Mouse (Mus musculus): ENCODE data around the gene Slc16a11. TPM values are rescaled to one million over a fixed set of nuclear protein-coding genes. Genes with fewer than 3 reads are reported as not detected.

Gene Slc16a11
- polyA plus RNA-seq, 1 experiment from 2014 or later = 1.1 TPM

DNA sequence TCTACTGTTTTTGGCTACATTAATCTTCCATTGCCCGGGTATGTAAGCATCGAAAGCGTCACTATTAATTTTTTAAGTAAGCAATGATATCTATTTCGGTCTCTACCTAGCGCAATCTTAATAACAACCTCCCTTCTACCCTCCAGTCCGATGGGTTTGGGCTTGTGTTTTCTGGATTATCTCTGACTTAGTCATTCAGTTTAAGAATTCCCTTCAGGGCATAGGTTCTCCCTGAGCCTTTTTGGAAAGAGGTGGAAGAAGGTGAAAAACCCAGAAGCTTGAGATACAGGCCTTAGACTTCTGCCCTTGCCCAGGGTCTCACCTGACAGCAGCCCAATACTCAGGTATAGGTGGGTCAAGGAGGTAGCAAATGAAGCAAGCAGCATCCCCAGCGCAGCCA lies 7.3 kb downstream of the Slc16a11 start:
- Histone ChIP-seq H3K9ac (ENCODE audit: low read depth, low read length) (peak overlapping the region; percentile 82), H3K36me3 (ENCODE audit: control insufficient read depth, insufficient read depth) (no peaks in the 10 kb centered on the region), H3K9me3 (replicated peaks; ENCODE audit: control insufficient read depth, low read length) (no peaks in the 10 kb centered on the region), H3K4me3 (ENCODE audit: low read depth, low read length) (peak overlapping the region; percentile 75), H3K4me2 (ENCODE audit: low read depth, low read length) (peak overlapping the region; percentile 99), H3K4me1 (ENCODE audit: control insufficient read depth, low read depth, low read length) (peaks cover 30% of the 10 kb centered on the region), H3K27ac (ENCODE audit: low read length) (peak overlapping the region; percentile 98), H3K27me3 (ENCODE audit: control insufficient read depth, insufficient read depth, low read depth, low read length) (peaks cover 14% of the 10 kb centered on the region)
- no peak for ATAC-seq (ENCODE audit: low read depth)
- WGBS (ENCODE audit: insufficient replicate concordance) = 60% methylated on average over 7 of the region's 7 CpGs

DNA sequence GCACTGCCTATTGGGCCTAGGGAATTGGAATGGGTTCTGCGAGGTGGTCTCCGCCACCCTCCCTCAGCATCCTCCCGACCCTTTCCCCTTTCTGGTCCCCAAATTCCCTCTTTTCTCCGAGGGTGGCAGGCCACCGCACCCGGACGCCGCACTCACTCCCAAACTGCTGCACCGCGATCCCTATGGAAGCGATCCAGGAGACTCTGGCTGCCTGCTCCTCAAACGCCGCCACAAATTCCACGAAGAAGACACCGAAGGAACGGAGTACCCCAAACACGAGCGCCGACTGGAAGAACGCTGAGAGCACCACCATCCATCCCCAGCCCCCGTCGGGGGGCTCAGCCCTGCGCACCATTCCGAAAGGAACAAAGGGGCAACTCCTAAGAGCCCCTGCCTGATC lies 7.8 kb downstream of the Slc16a11 start:
- peak overlapping the region; percentile 82 for H3K9ac ChIP-seq (ENCODE audit: low read depth, low read length)
- H3K4me1 ChIP-seq (ENCODE audit: control insufficient read depth, low read depth, low read length) = peaks cover 30% of the 10 kb centered on the region
- 3% methylated on average over 24 of the region's 24 CpGs for WGBS (ENCODE audit: insufficient replicate concordance)
- ATAC-seq (ENCODE audit: low read depth) = no peak
- peaks cover 10% of the 10 kb centered on the region for H3K27me3 ChIP-seq (ENCODE audit: control insufficient read depth, insufficient read depth, low read depth, low read length)
- no peaks in the 10 kb centered on the region for H3K9me3 ChIP-seq (replicated peaks; ENCODE audit: control insufficient read depth, low read length)
- peak overlapping the region; percentile 98 for H3K27ac ChIP-seq (ENCODE audit: low read length)
- peak overlapping the region; percentile 99 for H3K4me2 ChIP-seq (ENCODE audit: low read depth, low read length)
- peak overlapping the region; percentile 75 for H3K4me3 ChIP-seq (ENCODE audit: low read depth, low read length)
- H3K36me3 ChIP-seq (ENCODE audit: control insufficient read depth, insufficient read depth) = no peaks in the 10 kb centered on the region

DNA sequence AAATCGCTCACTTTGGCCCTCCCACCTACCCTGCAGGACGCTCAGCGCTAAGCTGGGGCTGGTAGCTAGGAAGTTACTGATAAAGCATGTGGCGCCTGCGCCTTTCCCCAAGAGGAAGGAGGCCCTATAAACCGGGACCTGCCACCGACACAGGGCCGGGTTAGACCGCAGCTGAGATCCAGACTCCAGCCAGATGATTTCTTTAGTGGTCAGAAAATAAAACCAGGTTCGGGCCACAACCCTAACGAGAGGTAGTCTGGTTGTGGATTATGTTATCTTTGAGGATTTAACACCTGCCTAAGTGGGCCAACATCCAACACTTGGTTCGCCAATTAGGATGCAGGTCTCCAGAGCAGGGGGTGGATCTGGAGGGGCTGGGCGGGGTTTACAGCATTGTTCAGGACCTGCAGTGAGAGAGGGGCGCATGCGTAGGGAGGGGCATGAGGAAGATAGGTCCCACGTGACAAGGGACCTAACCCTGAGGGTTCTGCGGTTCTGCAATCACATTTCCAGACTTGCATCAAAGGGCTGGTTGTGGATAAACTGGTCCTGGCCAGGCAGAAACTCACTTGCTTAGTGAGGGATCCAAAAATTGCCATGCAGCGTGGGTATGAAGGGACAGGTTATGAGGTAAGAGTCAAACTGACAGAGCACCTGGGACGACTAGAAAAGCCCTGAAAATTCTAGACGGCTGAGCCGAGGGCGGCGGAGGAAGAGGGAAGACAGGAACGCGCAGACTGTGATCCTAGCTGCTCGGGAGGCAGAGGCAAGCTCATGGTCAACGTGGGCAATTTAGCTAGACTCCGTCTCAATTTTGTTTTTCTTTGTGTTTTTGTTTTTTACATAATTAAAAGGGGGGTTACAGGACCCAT lies 8.4 kb downstream of the Slc16a11 start, which contains the start of gene Slc16a13:
Slc16a13 (minus strand) TSS at position 334 of the 872 bp plus-strand sequence.
- Histone ChIP-seq H3K4me3 (ENCODE audit: low read depth, low read length) (peak within 1 kb of the TSS; percentile 75), H3K27ac (ENCODE audit: low read length) (peak within 1 kb of the TSS; percentile 98), H3K9ac (ENCODE audit: low read depth, low read length) (peak within 1 kb of the TSS; percentile 82), H3K4me1 (ENCODE audit: control insufficient read depth, low read depth, low read length) (peaks cover 30% of the 10 kb centered on the region), H3K27me3 (ENCODE audit: control insufficient read depth, insufficient read depth, low read depth, low read length) (peaks cover 3% of the 10 kb centered on the region), H3K4me2 (ENCODE audit: low read depth, low read length) (peak within 1 kb of the TSS; percentile 99), H3K9me3 (replicated peaks; ENCODE audit: control insufficient read depth, low read length) (no peaks in the 10 kb centered on the region), H3K36me3 (ENCODE audit: control insufficient read depth, insufficient read depth) (no peaks in the 10 kb centered on the region)
- under 1% methylated on average over 28 of the region's 28 CpGs for WGBS (ENCODE audit: insufficient replicate concordance)
- ATAC-seq (ENCODE audit: low read depth) = peak; percentile 85

DNA sequence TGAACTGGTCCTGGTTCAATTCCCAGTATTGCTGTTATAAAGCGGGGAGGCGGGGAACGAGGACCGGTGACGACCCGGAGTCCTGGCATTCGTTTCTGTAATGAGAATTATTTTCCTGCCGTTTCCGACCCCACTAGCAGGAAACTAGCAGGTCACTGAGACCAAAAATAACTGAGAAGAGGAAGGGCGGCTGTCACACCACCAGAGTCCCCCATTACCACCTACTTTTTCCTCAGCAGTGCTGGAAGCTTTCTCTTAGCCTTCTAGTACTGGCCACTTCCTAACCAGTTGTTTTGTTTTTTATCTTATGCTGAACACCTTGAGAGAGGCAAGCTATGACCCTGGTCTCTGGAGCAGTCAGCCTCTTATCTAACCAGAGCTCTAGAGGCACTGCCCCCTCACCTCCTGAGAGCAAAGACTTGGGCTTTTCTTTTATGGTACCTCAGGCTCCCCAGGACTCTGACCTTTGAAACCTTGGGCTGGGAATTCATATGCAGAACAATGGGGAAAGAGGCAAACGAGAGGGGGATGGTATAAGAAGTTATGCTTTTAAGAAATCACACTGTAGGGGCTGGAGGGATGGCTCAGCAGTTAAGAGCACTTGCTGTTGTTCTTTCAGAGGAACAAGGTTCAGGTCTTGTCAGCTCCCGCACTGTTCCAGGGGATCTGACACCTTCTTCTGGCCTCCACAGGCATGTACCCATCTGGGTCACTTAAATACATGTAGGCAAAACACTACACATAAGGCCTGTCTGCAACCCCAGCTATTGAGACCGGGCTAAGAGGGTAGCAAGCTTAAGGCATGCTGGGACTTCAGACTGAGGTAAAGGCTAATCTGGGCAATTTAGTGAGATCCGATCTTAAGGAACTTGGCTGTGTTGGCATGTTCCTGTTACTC lies 9.3 kb downstream of the Slc16a11 start:
- peaks cover 8% of the 10 kb centered on the region for H3K27me3 ChIP-seq (ENCODE audit: control insufficient read depth, insufficient read depth, low read depth, low read length)
- H3K9me3 ChIP-seq (replicated peaks; ENCODE audit: control insufficient read depth, low read length) = no peaks in the 10 kb centered on the region
- ATAC-seq (ENCODE audit: low read depth) = peak; percentile 84
- H3K4me1 ChIP-seq (ENCODE audit: control insufficient read depth, low read depth, low read length) = peaks cover 39% of the 10 kb centered on the region
- H3K27ac ChIP-seq (ENCODE audit: low read length) = peak overlapping the region; percentile 98
- H3K4me3 ChIP-seq (ENCODE audit: low read depth, low read length) = peak overlapping the region; percentile 75
- peak overlapping the region; percentile 82 for H3K9ac ChIP-seq (ENCODE audit: low read depth, low read length)
- 4% methylated on average over 14 of the region's 14 CpGs for WGBS (ENCODE audit: insufficient replicate concordance)
- no peaks in the 10 kb centered on the region for H3K36me3 ChIP-seq (ENCODE audit: control insufficient read depth, insufficient read depth)
- H3K4me2 ChIP-seq (ENCODE audit: low read depth, low read length) = peak overlapping the region; percentile 99

DNA sequence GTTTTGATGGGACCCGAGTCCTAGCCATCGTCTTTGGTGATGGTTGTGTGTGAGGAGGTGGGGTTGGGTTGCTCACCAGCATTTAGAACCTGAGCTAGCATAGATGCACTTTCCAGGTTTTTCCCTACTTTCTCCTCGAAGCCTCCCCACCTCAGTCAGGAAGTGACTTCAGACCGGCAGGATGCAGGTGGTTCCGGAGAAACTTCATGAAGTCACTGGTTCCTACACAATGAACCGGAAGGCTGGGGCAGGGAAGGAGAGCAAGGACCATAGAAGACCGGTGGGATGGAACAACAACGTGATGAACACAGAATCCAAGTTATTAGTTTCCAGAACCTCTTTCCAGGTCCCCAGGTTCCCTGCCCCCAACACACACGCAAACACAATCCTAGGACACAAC lies 11.2 kb downstream of the Slc16a11 start:
- H3K9ac ChIP-seq (ENCODE audit: low read depth, low read length) = no peak overlapping the region
- no peaks in the 10 kb centered on the region for H3K9me3 ChIP-seq (replicated peaks; ENCODE audit: control insufficient read depth, low read length)
- peaks cover 18% of the 10 kb centered on the region for H3K27me3 ChIP-seq (ENCODE audit: control insufficient read depth, insufficient read depth, low read depth, low read length)
- no peak for ATAC-seq (ENCODE audit: low read depth)
- H3K27ac ChIP-seq (ENCODE audit: low read length) = no peak overlapping the region; the same call in 1 of the 2 replicates
- H3K4me3 ChIP-seq (ENCODE audit: low read depth, low read length) = no peak overlapping the region
- peaks cover 58% of the 10 kb centered on the region for H3K4me1 ChIP-seq (ENCODE audit: control insufficient read depth, low read depth, low read length)
- no peaks in the 10 kb centered on the region for H3K36me3 ChIP-seq (ENCODE audit: control insufficient read depth, insufficient read depth)
- H3K4me2 ChIP-seq (ENCODE audit: low read depth, low read length) = no peak overlapping the region; the same call in 1 of the 2 replicates
- WGBS (ENCODE audit: insufficient replicate concordance) = 35% methylated on average over 9 of the region's 9 CpGs

DNA sequence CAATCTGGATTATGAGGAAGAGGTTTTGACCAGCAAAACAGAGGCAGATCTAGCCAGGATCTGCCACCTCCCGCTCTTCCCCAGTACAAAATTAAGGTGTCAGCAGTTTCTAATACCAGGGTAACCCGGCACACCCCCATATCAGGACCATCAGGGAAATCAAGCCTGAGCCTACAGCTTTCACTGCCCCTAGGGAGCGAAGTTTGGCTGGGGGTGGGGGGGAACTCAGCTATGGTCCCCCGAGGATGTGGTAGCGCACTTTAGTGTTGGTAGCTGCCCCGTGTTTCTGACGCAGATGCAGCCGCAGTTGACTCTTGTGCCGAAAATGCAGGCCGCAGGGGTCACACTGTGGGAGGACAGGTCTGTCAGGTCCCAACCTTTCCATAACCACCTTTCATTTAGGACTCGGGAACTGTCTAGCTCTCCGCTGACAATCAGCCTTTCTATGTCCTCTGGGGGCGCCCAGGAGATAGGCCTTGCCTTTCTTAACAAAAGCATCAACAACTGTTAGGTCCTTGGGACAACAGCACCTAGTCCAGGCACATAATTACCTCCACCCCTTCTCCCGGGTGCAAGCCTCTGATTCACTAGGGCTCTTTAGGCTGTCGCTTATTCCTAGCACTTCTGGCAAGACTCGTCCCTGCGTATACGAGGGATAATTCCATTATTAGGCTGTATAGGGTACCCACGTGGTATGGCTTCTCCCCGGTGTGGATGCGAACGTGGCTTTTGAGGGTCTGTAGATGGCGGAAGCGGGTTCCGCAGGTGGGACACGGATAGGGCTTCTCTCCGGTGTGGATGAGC lies 13.4 kb downstream of the Slc16a11 start:
- WGBS (ENCODE audit: insufficient replicate concordance) = 44% methylated on average over 27 of the region's 27 CpGs
- no peaks in the 10 kb centered on the region for H3K9me3 ChIP-seq (replicated peaks; ENCODE audit: control insufficient read depth, low read length)
- ATAC-seq (ENCODE audit: low read depth) = no peak
- H3K4me2 ChIP-seq (ENCODE audit: low read depth, low read length) = peak overlapping the region; percentile 50
- H3K4me3 ChIP-seq (ENCODE audit: low read depth, low read length) = peak overlapping the region; percentile 27
- no peaks in the 10 kb centered on the region for H3K36me3 ChIP-seq (ENCODE audit: control insufficient read depth, insufficient read depth)
- H3K27ac ChIP-seq (ENCODE audit: low read length) = no peak overlapping the region
- H3K27me3 ChIP-seq (ENCODE audit: control insufficient read depth, insufficient read depth, low read depth, low read length) = peaks cover 34% of the 10 kb centered on the region
- H3K4me1 ChIP-seq (ENCODE audit: control insufficient read depth, low read depth, low read length) = peaks cover 67% of the 10 kb centered on the region
- no peak overlapping the region for H3K9ac ChIP-seq (ENCODE audit: low read depth, low read length)

DNA sequence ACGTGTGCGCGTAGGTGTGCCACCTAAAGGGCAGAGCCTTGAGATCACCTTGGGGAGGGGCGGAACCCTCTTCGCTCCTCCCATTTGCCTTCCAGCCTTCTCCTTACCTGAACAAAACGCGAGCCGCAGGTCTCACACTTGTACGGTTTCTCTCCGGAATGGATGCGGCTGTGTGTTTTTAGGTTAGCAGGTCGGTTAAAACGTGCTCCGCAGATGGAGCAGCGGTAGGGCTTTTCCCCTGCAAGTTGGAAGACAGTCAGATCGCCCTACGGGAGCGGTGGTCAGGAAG lies 14.0 kb downstream of the Slc16a11 start:
- 31% methylated on average over 18 of the region's 18 CpGs for WGBS (ENCODE audit: insufficient replicate concordance)
- no peak for ATAC-seq (ENCODE audit: low read depth)
- Histone ChIP-seq H3K9me3 (replicated peaks; ENCODE audit: control insufficient read depth, low read length) (no peaks in the 10 kb centered on the region), H3K36me3 (ENCODE audit: control insufficient read depth, insufficient read depth) (no peaks in the 10 kb centered on the region), H3K4me3 (ENCODE audit: low read depth, low read length) (peak overlapping the region; percentile 27), H3K4me2 (ENCODE audit: low read depth, low read length) (peak overlapping the region; percentile 50), H3K27ac (ENCODE audit: low read length) (no peak overlapping the region), H3K9ac (ENCODE audit: low read depth, low read length) (no peak overlapping the region), H3K4me1 (ENCODE audit: control insufficient read depth, low read depth, low read length) (peaks cover 67% of the 10 kb centered on the region), H3K27me3 (ENCODE audit: control insufficient read depth, insufficient read depth, low read depth, low read length) (peaks cover 34% of the 10 kb centered on the region)

DNA sequence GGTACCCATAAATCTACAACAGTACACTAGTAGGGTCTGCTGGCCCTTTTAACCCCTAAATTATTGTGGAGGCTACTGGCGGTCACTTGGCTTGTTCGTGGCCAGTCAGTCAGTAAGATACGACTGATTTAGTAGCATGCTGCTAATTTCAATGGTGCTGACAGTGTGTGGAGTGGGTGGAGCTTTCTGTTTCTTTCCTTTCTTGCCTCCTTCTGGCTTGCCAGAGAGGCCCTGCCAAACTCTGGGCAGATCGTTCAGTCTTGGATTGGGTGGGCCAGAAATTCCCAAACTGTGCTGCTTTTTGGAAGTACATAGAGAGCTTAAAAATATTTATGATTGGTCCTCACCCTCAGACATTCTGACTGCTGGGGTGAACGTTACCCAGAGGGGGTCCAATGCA lies 14.6 kb downstream of the Slc16a11 start:
- Histone ChIP-seq H3K27me3 (ENCODE audit: control insufficient read depth, insufficient read depth, low read depth, low read length) (peaks cover 34% of the 10 kb centered on the region), H3K4me2 (ENCODE audit: low read depth, low read length) (peak overlapping the region; percentile 50), H3K9ac (ENCODE audit: low read depth, low read length) (no peak overlapping the region), H3K36me3 (ENCODE audit: control insufficient read depth, insufficient read depth) (no peaks in the 10 kb centered on the region), H3K27ac (ENCODE audit: low read length) (no peak overlapping the region), H3K4me1 (ENCODE audit: control insufficient read depth, low read depth, low read length) (peaks cover 65% of the 10 kb centered on the region), H3K9me3 (replicated peaks; ENCODE audit: control insufficient read depth, low read length) (no peaks in the 10 kb centered on the region), H3K4me3 (ENCODE audit: low read depth, low read length) (no peak overlapping the region; the same call in 1 of the 2 replicates)
- 42% methylated on average over 5 of the region's 5 CpGs for WGBS (ENCODE audit: insufficient replicate concordance)
- ATAC-seq (ENCODE audit: low read depth) = no peak

Data from liver, embryonic 16.5 days (tissue).